Mouse (Mus musculus): ENCODE results near the gene Timp4.

DNA sequence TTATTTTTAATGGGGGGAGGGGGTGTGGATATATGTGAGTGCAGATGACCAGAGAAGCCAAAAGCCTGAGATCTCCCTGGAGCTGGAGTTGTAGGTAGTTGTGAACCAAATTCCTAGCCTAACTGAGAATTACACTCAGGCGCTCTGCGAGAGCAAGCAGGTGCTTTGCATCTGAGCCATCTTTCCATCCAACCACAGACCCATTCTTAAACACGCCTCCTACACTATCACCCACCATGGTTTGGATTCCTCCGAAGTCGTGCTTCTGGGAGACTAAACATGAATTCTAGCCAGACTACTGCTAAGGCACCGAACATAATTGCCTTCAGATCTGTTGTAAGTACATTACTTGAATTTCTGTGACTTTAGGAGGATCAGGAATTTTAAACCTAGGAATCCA lies 34.4 kb upstream of the Timp4 start:
- TF ChIP-seq POLR2A (IDR thresholded peaks at IDR 0.05; ENCODE audit: control insufficient read depth, extremely low read depth, insufficient read depth, low read length, poor library complexity) (no peak), CTCF (IDR thresholded peaks at IDR 0.05; ENCODE audit: borderline replicate concordance, control insufficient read depth, extremely low read depth, insufficient read depth, low read length, poor library complexity) (no peak)
